Mouse (Mus musculus): ENCODE data around the gene Gm10912.
"Not testable (repeated sequence)": the region's sequence is repeated elsewhere in the genome, so short reads cannot be mapped to it uniquely, and the experiment has no call there.

- not testable (repeated sequence) for TF ChIP-seq CTCF (IDR thresholded peaks at IDR 0.05; ENCODE audit: borderline replicate concordance, control insufficient read depth, extremely low read depth, insufficient read depth, low read length, poor library complexity); POLR2A (IDR thresholded peaks at IDR 0.05; ENCODE audit: control insufficient read depth, extremely low read depth, insufficient read depth, low read length, poor library complexity)
Measured at GRCm38 (mm10) chr2:104109021-104109420, 43.4 kb downstream of the Gm10912 start.
